Mouse (Mus musculus) limb, embryonic 10.5 days (tissue): Measurements from ENCODE around the gene Phtf2. TPM values are rescaled to one million over a fixed set of nuclear protein-coding genes. Genes with fewer than 3 reads are reported as not detected.

Experiments
- DNase-seq: peaks from one replicate; pipeline ENCODE4 v3.0.0-alpha.2; 2017; ENCODE audit warnings: low spot score
- H3K27ac ChIP-seq: fragments of 300-500 bp; sonication (generic); 2 replicates; pipeline ENCODE4 v1.5.1; 2016; ENCODE audit warnings: mild to moderate bottlenecking
- H3K27me3 ChIP-seq: fragments of 300-500 bp; sonication (generic); 2 replicates; pipeline ENCODE4 v1.6.1; 2016; ENCODE audit warnings: low read depth, mild to moderate bottlenecking; ENCODE audit not compliant: poor library complexity, severe bottlenecking
- H3K36me3 ChIP-seq: fragments of 300-500 bp; sonication (generic); 2 replicates; pipeline ENCODE4 v1.6.1; 2016; ENCODE audit warnings: mild to moderate bottlenecking, moderate library complexity
- H3K4me1 ChIP-seq: fragments of 300-500 bp; sonication (generic); 2 replicates; pipeline ENCODE4 v1.6.1; 2016
- H3K4me3 ChIP-seq: fragments of 300-500 bp; sonication (generic); 2 replicates; pipeline ENCODE4 v1.5.1; 2016; ENCODE audit warnings: mild to moderate bottlenecking, moderate library complexity
- H3K9me3 ChIP-seq: fragments of 300-500 bp; sonication (generic); replicated peaks from 2 replicates; pipeline ENCODE4 v1.6.1; 2016; ENCODE audit warnings: mild to moderate bottlenecking
- whole genome bisulfite sequencing: fragments of 180-500 bp; shearing (Covaris S2); methylation state at CpG from one replicate; pipeline ENCODE4 v1.1.7; 2016; 5-methylcytosine and 5-hydroxymethylcytosine counted together
- polyA plus RNA-seq: library from polyadenylated mRNA; unstranded; fragments of >200 nt; fragmentation: Nextera tagmentation; extraction: Ambion mirVana; gene quantifications from 2 replicates; pipeline ENCODE4 v1.2.1, GENCODE M21; 2016

The Phtf2 gene
- polyA plus RNA-seq, 1 experiment from 2014 or later = 20.2 TPM

GRCm38 (mm10) chr5:20855066-20855465 is 26.9 kb downstream of the Phtf2 start:
- no peaks in the 10 kb centered on the region for H3K4me1 ChIP-seq
- no peaks in the 10 kb centered on the region for H3K9me3 ChIP-seq
- WGBS = 90% methylated on average over 4 of the region's 4 CpGs
- peaks cover 13% of the 10 kb centered on the region for H3K36me3 ChIP-seq
- no peak overlapping the region for H3K4me3 ChIP-seq
- H3K27ac ChIP-seq = no peak overlapping the region
- no peak for DNase-seq
- no peaks in the 10 kb centered on the region for H3K27me3 ChIP-seq

DNA sequence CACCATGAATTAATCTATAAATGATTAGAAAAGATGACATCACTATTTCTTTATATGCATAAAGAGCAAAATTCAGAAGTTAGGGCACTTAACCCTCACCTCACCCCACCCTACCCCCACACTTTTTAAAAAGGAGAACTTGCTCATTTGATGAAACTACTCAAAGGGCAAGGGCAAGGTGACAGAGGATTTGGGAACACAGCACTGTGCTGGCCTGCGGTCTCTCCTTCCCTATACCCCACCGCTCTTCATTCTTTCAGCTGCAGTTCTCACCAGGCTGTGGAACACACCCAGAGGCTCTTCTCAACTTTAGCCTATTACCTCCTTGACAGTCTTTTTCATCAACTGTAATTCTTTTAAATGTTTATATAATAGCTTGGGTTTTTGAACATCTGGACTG is 34.9 kb downstream of the Phtf2 start:
- WGBS = 96% methylated on average over 2 of the region's 2 CpGs
- no peak for DNase-seq

DNA sequence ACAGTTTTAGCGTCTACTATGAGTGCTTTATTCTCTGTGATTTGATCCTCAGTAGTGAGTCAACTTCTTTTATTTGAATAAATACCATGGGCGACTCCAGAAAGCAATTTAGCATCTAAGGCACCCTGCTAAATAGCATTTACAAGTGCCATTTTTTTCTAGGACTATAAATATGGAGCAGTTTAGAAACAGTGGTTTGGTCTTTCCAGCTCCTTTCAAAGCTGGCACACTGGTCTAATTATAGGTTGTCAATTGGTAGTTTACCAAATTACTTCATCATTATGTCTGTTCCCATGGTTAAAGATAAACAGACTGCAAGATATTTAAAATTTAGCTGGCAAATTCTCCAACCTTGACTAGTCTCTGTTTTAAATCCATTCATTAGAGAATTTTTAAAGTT is 38.1 kb downstream of the Phtf2 start:
- H3K36me3 ChIP-seq = no peaks in the 10 kb centered on the region
- WGBS = 57% methylated on average over 2 of the region's 2 CpGs
- no peak overlapping the region for H3K4me3 ChIP-seq
- no peaks in the 10 kb centered on the region for H3K9me3 ChIP-seq
- H3K27ac ChIP-seq = no peak overlapping the region
- peaks cover 22% of the 10 kb centered on the region for H3K4me1 ChIP-seq
- H3K27me3 ChIP-seq = no peaks in the 10 kb centered on the region
- DNase-seq = no peak

More for the DNA sequence above, 34.9 kb downstream of the Phtf2 start:
- Histone ChIP-seq H3K9me3 (no peaks in the 10 kb centered on the region), H3K4me3 (no peak overlapping the region), H3K36me3 (no peaks in the 10 kb centered on the region), H3K27ac (no peak overlapping the region), H3K27me3 (no peaks in the 10 kb centered on the region), H3K4me1 (peaks cover 10% of the 10 kb centered on the region)

DNA sequence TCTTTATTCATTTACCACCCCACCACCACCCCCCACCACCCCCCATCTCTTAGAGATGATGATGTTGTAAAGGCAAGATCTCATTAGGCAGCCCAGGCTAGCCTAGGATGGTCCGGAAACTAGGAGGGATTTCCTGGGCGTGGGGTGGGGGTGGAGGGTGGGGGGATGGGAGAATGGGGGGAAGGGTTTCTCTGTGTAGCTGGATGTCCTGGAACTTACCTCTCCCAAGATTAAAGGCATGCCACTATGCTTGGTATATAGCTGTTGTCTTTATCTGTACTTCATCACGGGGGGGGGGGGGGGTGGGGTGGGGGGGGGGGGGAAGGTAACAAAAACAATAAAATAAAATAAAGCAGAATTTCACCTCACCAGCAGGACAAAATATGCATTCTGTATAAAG is 38.5 kb downstream of the Phtf2 start:
- 60% methylated on average over 2 of the region's 3 CpGs for WGBS
- Histone ChIP-seq H3K36me3 (no peaks in the 10 kb centered on the region), H3K9me3 (no peaks in the 10 kb centered on the region), H3K27me3 (no peaks in the 10 kb centered on the region), H3K4me1 (peaks cover 22% of the 10 kb centered on the region), H3K27ac (no peak overlapping the region), H3K4me3 (no peak overlapping the region)
- DNase-seq = no peak

- no peaks in the 10 kb centered on the region for H3K9me3 ChIP-seq
- H3K36me3 ChIP-seq = 0 out of 2 replicates have a peak, but pooled peaks cover 6% of the 10 kb centered on the region
- H3K4me1 ChIP-seq = peaks cover 12% of the 10 kb centered on the region
- 92% methylated on average over 1 of the region's 1 CpGs for WGBS
- no peak for DNase-seq
- H3K27ac ChIP-seq = no peak overlapping the region
- no peak overlapping the region for H3K4me3 ChIP-seq
- no peaks in the 10 kb centered on the region for H3K27me3 ChIP-seq
Measured at GRCm38 (mm10) chr5:20837082-20837481, 44.8 kb downstream of the Phtf2 start.

DNA sequence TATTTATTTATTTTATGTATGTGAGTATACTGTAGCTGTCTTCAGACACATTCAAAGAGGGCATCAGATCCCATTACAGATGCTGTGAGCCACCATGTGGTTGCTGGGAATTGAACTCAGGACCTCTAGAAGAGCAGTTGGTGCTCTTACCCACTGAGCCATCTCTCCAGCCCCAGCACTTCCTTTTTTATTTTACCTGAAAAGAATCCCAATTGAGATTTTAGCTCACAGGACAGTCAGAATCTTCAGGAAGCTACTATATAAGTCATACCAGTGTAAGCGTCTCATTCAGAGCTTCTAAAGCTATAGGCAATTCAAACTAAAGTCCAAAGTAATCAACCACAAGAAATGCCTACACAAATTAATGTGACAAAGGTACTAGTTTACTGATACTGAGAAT is 47.5 kb downstream of the Phtf2 start:
- H3K4me1 ChIP-seq = no peaks in the 10 kb centered on the region
- no peaks in the 10 kb centered on the region for H3K9me3 ChIP-seq
- no peak overlapping the region for H3K27ac ChIP-seq
- H3K27me3 ChIP-seq = no peaks in the 10 kb centered on the region
- no peak for DNase-seq
- no peak overlapping the region for H3K4me3 ChIP-seq
- 95% methylated on average over 1 of the region's 1 CpGs for WGBS
- 0 out of 2 replicates have a peak, but pooled peaks cover 6% of the 10 kb centered on the region for H3K36me3 ChIP-seq

- Histone ChIP-seq H3K4me3 (no peak overlapping the region), H3K4me1 (no peaks in the 10 kb centered on the region), H3K27me3 (no peaks in the 10 kb centered on the region), H3K27ac (no peak overlapping the region), H3K36me3 (0 out of 2 replicates have a peak, but pooled peaks cover 2% of the 10 kb centered on the region), H3K9me3 (no peaks in the 10 kb centered on the region)
- WGBS = 90% methylated on average over 2 of the region's 2 CpGs
- no peak for DNase-seq
Measured at GRCm38 (mm10) chr5:20831433-20831832, 50.5 kb downstream of the Phtf2 start.

DNA sequence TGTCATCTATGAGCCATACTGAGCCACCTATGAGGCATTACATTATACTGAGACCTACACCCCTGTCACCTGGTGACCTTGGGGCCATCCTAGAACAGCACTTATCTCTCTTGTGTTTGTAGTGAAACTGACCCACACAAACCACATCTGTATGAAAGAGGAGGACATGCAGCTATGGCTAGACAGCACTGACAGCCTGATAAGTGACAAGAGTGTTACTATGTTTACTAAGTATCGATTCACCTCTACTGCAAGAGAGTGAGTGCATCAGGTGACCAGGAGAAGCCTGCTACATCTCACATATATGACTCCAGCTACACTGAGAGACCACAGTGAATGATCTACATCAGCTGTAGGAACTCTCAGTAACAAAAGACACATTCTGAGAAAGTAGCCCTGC is 51.2 kb downstream of the Phtf2 start:
- WGBS = 100% methylated on average over 1 of the region's 1 CpGs
- Histone ChIP-seq H3K36me3 (no peaks in the 10 kb centered on the region), H3K4me1 (no peaks in the 10 kb centered on the region), H3K4me3 (no peak overlapping the region), H3K27ac (no peak overlapping the region), H3K27me3 (no peaks in the 10 kb centered on the region), H3K9me3 (no peaks in the 10 kb centered on the region)
- no peak for DNase-seq

- Histone ChIP-seq H3K4me1 (no peaks in the 10 kb centered on the region), H3K9me3 (no peaks in the 10 kb centered on the region), H3K27me3 (no peaks in the 10 kb centered on the region), H3K27ac (no peak overlapping the region), H3K36me3 (no peaks in the 10 kb centered on the region), H3K4me3 (no peak overlapping the region)
- WGBS = 87% methylated on average over 1 of the region's 1 CpGs
- no peak for DNase-seq
Measured at GRCm38 (mm10) chr5:20821647-20822046, 60.3 kb downstream of the Phtf2 start.

GRCm38 (mm10) chr5:20821122-20821521 is 60.8 kb downstream of the Phtf2 start:
- Histone ChIP-seq H3K27me3 (no peaks in the 10 kb centered on the region), H3K4me3 (no peak overlapping the region), H3K36me3 (no peaks in the 10 kb centered on the region), H3K9me3 (no peaks in the 10 kb centered on the region), H3K27ac (no peak overlapping the region), H3K4me1 (no peaks in the 10 kb centered on the region)
- DNase-seq = no peak

DNA sequence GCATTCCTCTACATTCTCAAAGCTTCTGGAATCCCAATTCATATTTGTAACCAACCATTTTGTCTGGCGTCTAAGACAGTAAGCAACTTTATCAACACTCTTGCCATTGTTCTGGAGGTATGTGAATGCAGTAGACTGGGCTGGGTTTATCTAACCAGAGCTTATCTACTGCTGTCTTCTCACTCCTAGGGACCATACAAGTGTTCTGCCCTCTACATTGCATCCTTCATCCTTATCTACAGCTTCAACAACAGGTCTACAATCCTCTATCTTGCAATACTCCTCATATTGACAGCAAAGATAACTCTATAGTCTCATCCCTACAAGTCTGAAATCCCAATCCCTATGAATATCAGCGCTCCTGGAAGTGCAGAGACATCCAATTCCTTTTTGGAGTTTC is 66.8 kb downstream of the Phtf2 start:
- no peaks in the 10 kb centered on the region for H3K4me1 ChIP-seq
- no peaks in the 10 kb centered on the region for H3K36me3 ChIP-seq
- H3K4me3 ChIP-seq = no peak overlapping the region
- DNase-seq = no peak
- no peak overlapping the region for H3K27ac ChIP-seq
- H3K27me3 ChIP-seq = no peaks in the 10 kb centered on the region
- 96% methylated on average over 2 of the region's 2 CpGs for WGBS
- H3K9me3 ChIP-seq = no peaks in the 10 kb centered on the region

DNA sequence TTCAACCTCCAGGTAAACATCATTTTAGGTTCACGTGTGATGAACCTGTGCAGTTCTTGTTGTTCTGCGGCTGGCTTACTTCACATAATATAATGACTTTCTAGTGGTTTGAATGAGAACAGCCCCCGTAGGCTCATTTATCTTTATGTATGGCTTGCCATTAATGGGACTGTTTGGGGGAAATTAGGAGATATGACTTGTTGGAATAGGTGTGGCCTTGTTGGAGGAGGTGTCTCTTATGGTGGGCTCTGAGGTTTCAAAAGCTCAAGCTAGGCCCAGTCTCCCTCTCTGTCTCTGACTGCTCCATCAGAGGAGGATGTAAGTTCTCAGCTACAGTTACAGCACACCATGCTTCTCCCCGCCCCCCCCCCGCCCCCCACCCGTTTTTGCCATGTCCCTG is 71.5 kb downstream of the Phtf2 start:
- Histone ChIP-seq H3K4me3 (no peak overlapping the region), H3K4me1 (no peaks in the 10 kb centered on the region), H3K36me3 (peaks cover 13% of the 10 kb centered on the region), H3K9me3 (no peaks in the 10 kb centered on the region), H3K27ac (no peak overlapping the region), H3K27me3 (no peaks in the 10 kb centered on the region)
- WGBS = 90% methylated on average over 6 of the region's 6 CpGs
- DNase-seq = no peak

- H3K4me3 ChIP-seq = no peak overlapping the region
- H3K27me3 ChIP-seq = no peaks in the 10 kb centered on the region
- peaks cover 54% of the 10 kb centered on the region for H3K36me3 ChIP-seq
- H3K4me1 ChIP-seq = no peaks in the 10 kb centered on the region
- DNase-seq = no peak
- 96% methylated on average over 5 of the region's 5 CpGs for WGBS
- no peaks in the 10 kb centered on the region for H3K9me3 ChIP-seq
- no peak overlapping the region for H3K27ac ChIP-seq
Measured at GRCm38 (mm10) chr5:20795932-20796331, 86.0 kb downstream of the Phtf2 start.

DNA sequence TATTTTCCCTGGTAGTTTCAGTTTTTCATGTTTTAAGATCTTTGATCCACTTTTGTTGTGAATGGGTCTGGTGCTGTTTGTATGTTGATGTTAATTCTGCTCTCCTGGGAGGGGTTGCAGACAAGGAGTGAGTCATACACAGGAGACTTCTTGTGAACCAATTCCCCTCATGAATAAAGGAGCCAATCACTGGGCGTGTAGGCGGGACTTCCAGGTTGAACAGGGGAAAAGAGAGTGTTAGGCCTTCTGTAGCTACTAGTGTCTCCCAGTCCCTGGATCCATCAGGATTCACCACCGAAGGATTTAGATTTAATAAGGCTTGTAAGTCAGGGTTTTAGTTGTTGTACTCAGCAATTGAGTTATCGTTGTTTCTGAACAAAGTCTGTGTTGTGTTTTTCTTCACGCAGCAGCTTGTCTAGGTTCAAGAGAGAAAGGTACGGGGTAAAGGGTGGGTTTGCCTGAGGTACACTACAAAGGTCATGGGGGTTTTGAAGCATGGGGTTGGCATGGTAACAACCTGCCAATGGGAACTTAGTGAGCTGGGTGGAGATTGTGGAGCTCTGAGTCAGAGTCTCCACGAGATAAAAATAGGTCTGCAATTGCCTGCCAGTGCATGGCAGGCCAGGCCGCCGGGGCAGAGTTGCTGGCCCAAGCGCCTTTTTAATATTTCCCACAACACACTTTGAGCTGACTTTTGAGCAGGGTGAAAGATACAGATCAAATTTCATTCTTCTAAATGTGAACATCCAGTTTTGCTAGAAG is 90.0 kb downstream of the Phtf2 start:
- DNase-seq = no peak
- Histone ChIP-seq H3K4me1 (no peaks in the 10 kb centered on the region), H3K9me3 (no peaks in the 10 kb centered on the region), H3K4me3 (no peak overlapping the region), H3K27me3 (no peaks in the 10 kb centered on the region), H3K36me3 (peaks cover 56% of the 10 kb centered on the region), H3K27ac (no peak overlapping the region)
- WGBS = 92% methylated on average over 10 of the region's 10 CpGs
